Mouse (Mus musculus) left cerebral cortex, postnatal 36 days (tissue): ENCODE results near the gene Gm14085. TPM values are rescaled to one million over a fixed set of nuclear protein-coding genes. Genes with fewer than 3 reads are reported as not detected.
"Not testable (repeated sequence)": the region's sequence is repeated elsewhere in the genome, so short reads cannot be mapped to it uniquely, and the experiment has no call there.

ENCODE experiments used
- DNase-seq, 2 experiments: peaks; one replicate each; pipeline ENCODE4 v3.0.0; 2021 to 2022; ENCODE audit warnings: low spot score in 2 of 2, mixed read lengths in 1 of 2
- intact Hi-C: fragments of 180-260 bp; cut with DNase I; formaldehyde crosslinking; loops from one replicate; pipeline ENCODE4 v1.15.1; 2025
- total RNA-seq, 2 experiments: library from RNA; stranded (reverse); gene quantifications; 2 replicates each; pipeline ENCODE4 v1.2.3; 2021

Gene Gm14085
- total RNA-seq = not detected

- intact Hi-C loops = no loop called here
- no peak for DNase-seq
These were observed at the start of gene Gm14085 for GRCm38 (mm10) chr2:122484641-122485040. Gene Gm14085 (plus strand): TSS chr2:122484941.

DNA sequence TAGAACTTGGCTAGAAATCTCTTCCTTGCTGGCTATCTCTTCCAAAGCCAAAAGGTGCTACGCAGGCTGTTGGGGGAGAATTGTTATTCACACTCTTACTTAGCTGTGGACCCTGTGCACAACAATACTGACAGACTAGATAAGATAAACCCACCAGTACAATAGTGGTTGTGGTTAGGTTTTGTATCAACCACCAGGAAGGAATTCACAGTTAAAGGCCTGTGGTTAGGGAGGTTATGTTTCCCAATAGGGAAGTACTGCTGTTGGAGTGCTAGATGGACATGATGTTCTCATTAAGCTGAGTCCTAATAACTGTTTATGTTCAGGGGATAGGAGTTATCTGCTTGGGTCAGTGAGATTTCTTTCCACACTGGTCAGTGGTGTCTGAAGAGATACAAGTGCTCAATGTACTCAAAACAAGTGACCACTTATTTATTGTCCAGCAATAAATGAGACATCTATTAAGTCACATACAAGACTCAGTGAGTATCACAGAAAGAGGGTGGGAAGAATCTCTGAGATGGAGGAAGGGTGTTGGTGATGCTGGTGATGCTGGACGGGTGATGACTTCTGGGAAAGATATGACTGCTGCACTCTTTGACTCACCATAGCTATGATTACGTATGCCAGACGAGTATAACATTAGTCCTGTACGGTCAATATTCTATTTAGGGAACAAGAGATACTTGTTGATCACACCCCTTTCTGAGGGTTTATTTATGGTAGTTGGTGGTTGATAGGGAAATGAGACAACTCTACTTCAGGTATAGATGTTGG, 45.8 kb upstream of the Gm14085 start:
- intact Hi-C loops, DNase-seq: not testable (repeated sequence)

- intact Hi-C loops = not testable (repeated sequence)
These were observed 44.2 kb upstream of the Gm14085 start for GRCm38 (mm10) chr2:122440521-122440920.

DNA sequence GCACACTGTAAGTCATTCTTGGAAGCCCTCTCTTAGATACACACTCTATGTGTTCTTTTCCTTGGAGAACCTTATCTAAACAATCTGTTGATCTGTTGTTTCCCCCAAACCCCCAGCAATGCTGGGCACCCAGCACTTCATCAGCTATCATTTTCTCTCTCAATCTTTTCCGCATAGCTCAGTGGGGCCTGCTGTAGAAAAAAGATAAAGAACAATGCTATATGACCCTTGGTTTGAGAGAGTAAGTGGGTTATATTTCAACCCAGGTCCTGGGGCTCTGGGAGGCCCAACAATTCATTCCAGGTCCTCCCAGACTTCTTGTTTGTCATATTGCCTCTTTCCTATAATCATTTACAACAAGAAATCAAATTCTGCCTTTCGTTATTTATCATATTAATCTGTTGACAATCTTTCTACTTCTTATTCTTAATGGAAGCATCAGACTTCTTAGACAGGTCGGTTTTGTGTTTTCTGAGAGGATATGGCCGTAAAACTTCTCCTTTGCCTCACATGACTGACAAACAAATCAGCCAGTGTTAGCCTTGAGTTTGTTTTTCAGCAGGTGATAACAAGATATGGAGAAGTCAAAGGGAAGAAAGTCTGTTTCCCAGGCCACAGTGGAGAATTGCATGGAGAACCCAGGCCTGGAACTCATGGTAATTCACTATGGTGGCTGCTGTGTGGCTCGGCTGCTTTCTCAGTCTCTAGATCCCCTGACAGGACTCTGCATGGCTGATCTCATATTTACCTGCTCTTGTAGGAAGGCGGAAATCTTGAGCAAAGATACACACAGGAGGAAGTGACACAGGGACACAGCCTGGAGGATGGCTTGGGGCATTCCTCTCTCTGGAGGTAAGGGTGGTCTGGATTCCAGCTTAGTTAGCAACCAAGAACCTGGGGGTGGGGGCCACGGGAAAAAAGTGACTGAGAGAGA, 43.5 kb upstream of the Gm14085 start:
- no peak for DNase-seq
- intact Hi-C loops = no loop called here

More at GRCm38 (mm10) chr2:122440521-122440920, 44.2 kb upstream of the Gm14085 start:
- DNase-seq = not testable (repeated sequence)

- intact Hi-C loops = no loop called here
- no peak for DNase-seq
These were observed 34.4 kb upstream of the Gm14085 start for GRCm38 (mm10) chr2:122450351-122450750.

- intact Hi-C loops = no loop called here
- DNase-seq = no peak
These were observed 32.3 kb upstream of the Gm14085 start for GRCm38 (mm10) chr2:122452426-122452825.

GRCm38 (mm10) chr2:122466901-122467300, 17.8 kb upstream of the Gm14085 start:
- intact Hi-C loops = loop anchor here (5.0 kb wide), 1 partner anchor 85 kb away; no protein-coding TSS in a partner anchor
- no peak for DNase-seq

- peak; percentile 83 for DNase-seq
- intact Hi-C loops = loop anchor here (5.0 kb wide), 1 partner anchor 85 kb away; no protein-coding TSS in a partner anchor
These were observed 17.3 kb upstream of the Gm14085 start for GRCm38 (mm10) chr2:122467351-122468013.

- intact Hi-C loops = loop anchor here (5.0 kb wide), 1 partner anchor 87 kb away; no protein-coding TSS in a partner anchor
- DNase-seq = no peak
These were observed 15.5 kb upstream of the Gm14085 start for GRCm38 (mm10) chr2:122469221-122469620.

- DNase-seq = no peak
- intact Hi-C loops = loop anchor here (5.0 kb wide), 1 partner anchor 74 kb away; no protein-coding TSS in a partner anchor
These were observed 8.2 kb upstream of the Gm14085 start for GRCm38 (mm10) chr2:122476585-122476984.

GRCm38 (mm10) chr2:122483787-122484186, 954 bp upstream of the Gm14085 start:
- DNase-seq, intact Hi-C loops: not testable (repeated sequence)

- intact Hi-C loops = not testable (repeated sequence)
These were observed 913 bp downstream of the Gm14085 start for GRCm38 (mm10) chr2:122485654-122486053.

GRCm38 (mm10) chr2:122486122-122486521, 1.4 kb downstream of the Gm14085 start:
- intact Hi-C loops, DNase-seq: not testable (repeated sequence)

More at GRCm38 (mm10) chr2:122485654-122486053, 913 bp downstream of the Gm14085 start:
- DNase-seq = not testable (repeated sequence)

DNA sequence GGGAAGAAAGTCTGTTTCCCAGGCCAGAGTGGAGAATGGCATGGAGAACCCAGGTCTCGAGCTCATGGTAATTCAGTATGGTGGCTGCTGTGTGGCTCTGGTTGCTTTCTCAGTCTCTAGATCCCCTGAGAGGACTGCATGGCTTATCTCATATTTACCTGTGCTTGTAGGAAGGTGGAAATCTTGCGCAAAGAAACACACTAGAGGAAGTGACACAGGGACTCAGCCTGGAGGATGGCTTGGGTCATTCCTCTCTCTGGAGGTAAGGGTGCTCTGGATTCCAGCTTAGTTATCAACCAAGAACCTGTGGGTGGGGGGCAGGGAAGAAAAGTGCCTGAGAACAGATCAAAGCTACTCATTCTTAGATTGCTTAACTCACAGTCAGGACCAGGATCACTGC, 1.9 kb downstream of the Gm14085 start:
- intact Hi-C loops = no loop called here
- no peak for DNase-seq

DNA sequence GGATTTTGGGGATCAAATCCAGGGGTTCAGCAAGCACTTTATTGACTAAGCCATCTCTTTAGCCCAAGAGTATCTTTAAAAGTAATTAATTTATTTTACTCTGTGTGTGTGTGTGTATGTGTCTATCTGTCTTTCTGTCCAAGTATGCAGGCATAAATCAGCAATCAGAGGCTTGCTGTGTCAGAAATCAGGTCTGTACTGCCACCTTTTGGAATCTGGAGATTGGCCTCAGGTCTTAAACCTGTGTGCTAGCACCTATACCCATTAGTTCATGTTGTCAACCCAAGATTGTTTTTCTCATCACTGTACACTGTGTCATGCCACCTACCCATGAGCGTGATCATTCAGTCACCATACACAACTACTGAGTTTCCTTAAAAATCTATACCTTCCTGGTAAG, 45.0 kb downstream of the Gm14085 start:
- intact Hi-C loops, DNase-seq: not testable (repeated sequence)

- no peak for DNase-seq
- intact Hi-C loops = no loop called here
These were observed 46.5 kb downstream of the Gm14085 start for GRCm38 (mm10) chr2:122531290-122531689.

- DNase-seq = no peak
- intact Hi-C loops = no loop called here
These were observed 47.0 kb downstream of the Gm14085 start for GRCm38 (mm10) chr2:122531726-122532125.

DNA sequence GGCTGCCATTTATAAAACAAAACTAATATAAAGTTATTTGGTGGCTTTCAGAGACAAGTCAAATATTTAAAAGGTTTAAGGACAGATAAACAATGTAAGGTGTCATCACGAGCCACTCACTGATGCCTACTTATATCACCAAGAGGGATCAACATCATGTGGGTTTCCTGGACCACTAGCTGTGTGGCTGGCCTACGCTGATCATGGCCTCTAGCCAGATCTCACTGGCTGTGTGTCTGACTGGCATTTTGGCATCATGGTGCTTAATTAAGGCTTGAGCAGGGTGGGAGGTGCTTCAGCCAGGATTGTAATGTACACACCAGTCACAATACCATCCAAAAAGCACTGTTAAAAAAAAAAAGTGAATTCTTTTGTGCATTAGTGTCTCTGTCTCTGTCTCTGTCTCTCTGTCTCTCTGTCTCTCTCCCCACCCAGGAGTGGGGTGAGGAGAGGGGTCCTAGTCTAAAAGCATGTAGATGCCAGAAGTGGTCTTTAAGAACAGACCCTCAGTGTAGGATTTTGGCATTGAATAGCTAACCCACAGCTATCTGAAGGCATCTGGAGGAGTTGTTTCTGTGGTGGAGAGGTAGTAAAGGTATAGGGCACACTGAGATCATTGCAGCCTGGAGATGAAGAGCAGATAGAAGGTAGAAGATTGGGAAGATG, 47.5 kb downstream of the Gm14085 start:
- DNase-seq = no peak
- intact Hi-C loops = no loop called here

GRCm38 (mm10) chr2:122532802-122533186, 48.1 kb downstream of the Gm14085 start:
- DNase-seq = no peak
- intact Hi-C loops = no loop called here
